Mouse (Mus musculus): ENCODE results near the gene Ermap. TPM values are rescaled to one million over a fixed set of nuclear protein-coding genes. Genes with fewer than 3 reads are reported as not detected.

Ermap gene
- 0.55 and 0.56 TPM in 2 replicates for polyA plus RNA-seq (2012; rRNA removed)

GRCm38 (mm10) chr4:119189864-119190263 is at the start of gene Ermap:
Gene Ermap (minus strand): TSS chr4:119190011.
- no peak within 1 kb of the TSS for H3K4me3 ChIP-seq (ENCODE audit: insufficient read depth, low read length)
- no peak for TF ChIP-seq POLR2A (IDR thresholded peaks at IDR 0.05; ENCODE audit: extremely low read depth, insufficient read depth, low read length)
- TF ChIP-seq CTCF (IDR thresholded peaks at IDR 0.05; ENCODE audit: extremely low read depth, insufficient read depth, low read length): no peak
- no peaks in the 10 kb centered on the region for H3K4me1 ChIP-seq (ENCODE audit: control insufficient read depth, insufficient read depth, low read length)
- H3K27ac ChIP-seq (ENCODE audit: insufficient read depth, low read length): no peak within 1 kb of the TSS

- Histone ChIP-seq H3K4me1 (ENCODE audit: control insufficient read depth, insufficient read depth, low read length) (peaks cover 5% of the 10 kb centered on the region; the same call in 1 of the 2 replicates), H3K4me3 (ENCODE audit: insufficient read depth, low read length) (no peak overlapping the region), H3K27ac (ENCODE audit: insufficient read depth, low read length) (no peak overlapping the region)
- no peak for TF ChIP-seq POLR2A (IDR thresholded peaks at IDR 0.05; ENCODE audit: extremely low read depth, insufficient read depth, low read length)
- peak; percentile 71 for TF ChIP-seq CTCF (IDR thresholded peaks at IDR 0.05; ENCODE audit: extremely low read depth, insufficient read depth, low read length)
These were observed 49.4 kb upstream of the Ermap start for GRCm38 (mm10) chr4:119239181-119239682.

DNA sequence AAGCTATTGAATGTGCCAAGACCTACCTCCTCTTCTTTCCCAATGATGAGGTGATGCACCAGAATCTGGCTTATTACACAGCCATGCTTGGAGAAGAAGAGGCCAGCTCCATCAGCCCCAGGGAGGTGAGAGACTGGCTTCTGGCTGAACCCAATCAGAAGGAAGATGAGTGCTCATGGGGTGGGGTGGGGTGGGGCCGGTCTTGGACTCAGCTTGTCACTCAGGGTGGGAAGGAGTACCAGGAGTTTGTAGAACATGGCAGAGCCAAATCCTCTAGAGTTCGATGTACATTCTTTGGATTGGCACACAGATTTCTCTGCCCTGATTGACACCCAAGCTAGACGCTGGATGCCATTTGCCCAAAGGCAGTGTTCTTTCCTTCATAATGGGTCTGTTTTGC is 48.9 kb upstream of the Ermap start:
- peaks cover 5% of the 10 kb centered on the region; the same call in 1 of the 2 replicates for H3K4me1 ChIP-seq (ENCODE audit: control insufficient read depth, insufficient read depth, low read length)
- no peak overlapping the region for H3K4me3 ChIP-seq (ENCODE audit: insufficient read depth, low read length)
- no peak for TF ChIP-seq CTCF (IDR thresholded peaks at IDR 0.05; ENCODE audit: extremely low read depth, insufficient read depth, low read length)
- TF ChIP-seq POLR2A (IDR thresholded peaks at IDR 0.05; ENCODE audit: extremely low read depth, insufficient read depth, low read length): no peak
- H3K27ac ChIP-seq (ENCODE audit: insufficient read depth, low read length): no peak overlapping the region

- H3K4me1 ChIP-seq (ENCODE audit: control insufficient read depth, insufficient read depth, low read length): no peaks in the 10 kb centered on the region
- no peak overlapping the region for H3K27ac ChIP-seq (ENCODE audit: insufficient read depth, low read length)
- TF ChIP-seq CTCF (IDR thresholded peaks at IDR 0.05; ENCODE audit: extremely low read depth, insufficient read depth, low read length) (no peak), POLR2A (IDR thresholded peaks at IDR 0.05; ENCODE audit: extremely low read depth, insufficient read depth, low read length) (no peak)
- no peak overlapping the region; the same call in 1 of the 2 replicates for H3K4me3 ChIP-seq (ENCODE audit: insufficient read depth, low read length)
These were observed 44.5 kb upstream of the Ermap start for GRCm38 (mm10) chr4:119234348-119234747.

GRCm38 (mm10) chr4:119233256-119233901 is 43.6 kb upstream of the Ermap start:
- no peaks in the 10 kb centered on the region for H3K4me1 ChIP-seq (ENCODE audit: control insufficient read depth, insufficient read depth, low read length)
- no peak overlapping the region for H3K27ac ChIP-seq (ENCODE audit: insufficient read depth, low read length)
- peak overlapping the region; percentile 84 for H3K4me3 ChIP-seq (ENCODE audit: insufficient read depth, low read length)
- no peak for TF ChIP-seq CTCF (IDR thresholded peaks at IDR 0.05; ENCODE audit: extremely low read depth, insufficient read depth, low read length)
- peak; percentile 61 for TF ChIP-seq POLR2A (IDR thresholded peaks at IDR 0.05; ENCODE audit: extremely low read depth, insufficient read depth, low read length)

DNA sequence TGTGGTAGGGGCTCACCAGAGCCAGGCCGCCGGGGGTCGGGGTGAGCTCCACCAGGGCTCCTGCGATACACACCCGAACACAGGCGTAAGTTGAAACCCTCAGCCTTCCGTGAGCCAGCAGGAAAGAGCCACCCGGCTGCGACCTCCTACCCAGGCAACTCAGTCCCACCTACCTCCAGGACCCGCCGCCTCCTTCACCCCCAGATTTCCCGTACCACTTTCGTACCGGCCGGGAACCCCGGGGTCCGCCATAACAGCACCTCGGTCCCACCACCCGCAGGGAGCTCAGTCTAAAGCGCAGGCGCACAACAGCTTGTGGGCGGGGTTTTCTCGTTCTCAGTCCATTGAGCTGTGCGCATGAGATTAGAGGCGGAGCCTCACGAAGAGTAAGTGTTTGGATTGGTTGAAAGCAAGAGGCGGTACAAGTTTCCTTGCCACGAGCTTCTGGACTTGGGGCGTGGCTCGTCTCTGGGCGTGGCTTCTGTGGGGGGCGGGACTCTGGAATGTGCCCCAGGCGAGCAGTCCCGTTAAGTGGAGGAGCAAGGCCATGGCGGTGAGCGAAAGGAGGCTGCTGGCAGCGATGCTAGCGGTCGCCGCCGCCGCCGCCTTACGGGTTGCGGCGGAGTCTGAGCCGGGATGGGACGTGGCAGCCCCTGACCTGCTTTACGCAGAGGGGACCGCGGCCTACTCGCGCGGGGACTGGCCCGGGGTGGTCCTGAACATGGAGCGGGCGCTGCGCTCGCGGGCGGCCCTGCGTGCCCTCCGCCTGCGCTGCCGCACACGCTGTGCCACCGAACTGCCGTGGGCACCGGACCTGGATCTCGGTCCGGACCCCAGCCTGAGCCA is 42.8 kb upstream of the Ermap start, which contains the start of the genes AU022252 and P3h1:
Gene AU022252 (minus strand): TSS at position 303 of the 846 bp plus-strand sequence.
Gene P3h1 (plus strand): TSS at position 506 of the 846 bp plus-strand sequence.
- no peaks in the 10 kb centered on the region for H3K4me1 ChIP-seq (ENCODE audit: control insufficient read depth, insufficient read depth, low read length)
- H3K4me3 ChIP-seq (ENCODE audit: insufficient read depth, low read length): peak within 1 kb of the TSS; percentile 84
- H3K27ac ChIP-seq (ENCODE audit: insufficient read depth, low read length): no peak within 1 kb of the TSS
- no peak for TF ChIP-seq CTCF (IDR thresholded peaks at IDR 0.05; ENCODE audit: extremely low read depth, insufficient read depth, low read length)
- TF ChIP-seq POLR2A (IDR thresholded peaks at IDR 0.05; ENCODE audit: extremely low read depth, insufficient read depth, low read length): peak; percentile 74; the same call in 1 of the 2 replicates

- TF ChIP-seq CTCF (IDR thresholded peaks at IDR 0.05; ENCODE audit: extremely low read depth, insufficient read depth, low read length) (no peak), POLR2A (IDR thresholded peaks at IDR 0.05; ENCODE audit: extremely low read depth, insufficient read depth, low read length) (no peak)
- H3K4me1 ChIP-seq (ENCODE audit: control insufficient read depth, insufficient read depth, low read length): no peaks in the 10 kb centered on the region
- no peak overlapping the region for H3K27ac ChIP-seq (ENCODE audit: insufficient read depth, low read length)
- H3K4me3 ChIP-seq (ENCODE audit: insufficient read depth, low read length): no peak overlapping the region
These were observed 36.9 kb upstream of the Ermap start for GRCm38 (mm10) chr4:119226751-119227150.

DNA sequence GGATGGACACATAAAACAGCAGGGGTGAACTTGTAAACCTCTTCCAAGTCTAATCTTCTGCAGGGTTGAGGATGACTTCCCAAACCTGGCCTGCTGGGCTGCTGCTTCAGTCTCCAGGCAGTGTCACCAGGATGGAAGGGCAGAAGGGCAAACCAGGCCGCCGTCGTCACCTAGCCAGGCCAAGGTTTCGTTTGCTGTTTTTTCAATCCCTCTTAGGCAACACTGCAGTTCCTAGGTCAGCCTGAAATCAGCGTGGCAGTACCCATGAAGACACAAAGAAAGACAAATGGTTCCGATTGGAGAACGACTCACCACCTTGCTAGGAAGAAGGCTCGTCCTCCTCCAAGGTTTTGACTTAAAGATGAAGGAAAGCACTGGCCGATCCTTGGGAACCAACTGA is 35.9 kb upstream of the Ermap start:
- no peak overlapping the region for H3K27ac ChIP-seq (ENCODE audit: insufficient read depth, low read length)
- no peak overlapping the region for H3K4me3 ChIP-seq (ENCODE audit: insufficient read depth, low read length)
- no peaks in the 10 kb centered on the region for H3K4me1 ChIP-seq (ENCODE audit: control insufficient read depth, insufficient read depth, low read length)
- TF ChIP-seq CTCF (IDR thresholded peaks at IDR 0.05; ENCODE audit: extremely low read depth, insufficient read depth, low read length) (no peak), POLR2A (IDR thresholded peaks at IDR 0.05; ENCODE audit: extremely low read depth, insufficient read depth, low read length) (no peak)

DNA sequence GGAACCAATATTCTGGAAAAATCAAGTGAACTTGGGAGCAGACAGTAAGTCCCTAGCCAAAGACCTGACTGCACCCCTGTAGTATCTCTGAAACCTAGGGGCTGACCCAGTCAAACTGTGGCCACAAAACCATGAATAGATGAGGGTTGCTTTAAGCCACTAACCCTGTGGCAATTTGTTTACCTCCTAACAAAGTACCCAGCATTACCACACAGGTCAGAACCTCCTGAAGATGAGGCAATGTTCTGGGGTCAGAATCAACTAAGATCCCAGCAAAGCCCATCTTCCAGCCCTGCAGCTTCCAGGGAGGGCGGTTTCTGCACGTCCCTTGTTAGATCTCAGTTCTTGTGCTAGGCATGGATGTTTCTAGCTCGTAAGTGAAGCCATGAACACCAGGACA is 34.7 kb upstream of the Ermap start:
- H3K27ac ChIP-seq (ENCODE audit: insufficient read depth, low read length): no peak overlapping the region
- TF ChIP-seq POLR2A (IDR thresholded peaks at IDR 0.05; ENCODE audit: extremely low read depth, insufficient read depth, low read length) (no peak), CTCF (IDR thresholded peaks at IDR 0.05; ENCODE audit: extremely low read depth, insufficient read depth, low read length) (no peak)
- no peaks in the 10 kb centered on the region for H3K4me1 ChIP-seq (ENCODE audit: control insufficient read depth, insufficient read depth, low read length)
- H3K4me3 ChIP-seq (ENCODE audit: insufficient read depth, low read length): no peak overlapping the region

Measured in cortical plate, adult 2 months (tissue).